Mouse (Mus musculus) testis, adult 2 months (tissue): Measurements from ENCODE around the gene Jam3.

Experiments
- CTCF ChIP-seq: fragments of 200-500 bp; IDR thresholded peaks from 2 replicates; pipeline ENCODE4 v1.5.1; 2012; ENCODE audit warnings: low read depth, mild to moderate bottlenecking, inconsistent platforms, low read length, moderate library complexity; ENCODE audit not compliant: control insufficient read depth, insufficient read depth, insufficient replicate concordance
- POLR2A ChIP-seq: fragments of 200-500 bp; IDR thresholded peaks from 2 replicates; pipeline ENCODE4 v1.6.1; 2012; ENCODE audit warnings: low read depth, mild to moderate bottlenecking, inconsistent platforms, low read length, moderate library complexity; ENCODE audit not compliant: control insufficient read depth

- TF ChIP-seq CTCF, result no peak
- no peak for TF ChIP-seq POLR2A
Measured at GRCm38 (mm10) chr9:27090801-27091775, 64.1 kb downstream of the Jam3 start.
